Mouse (Mus musculus) lung, postnatal 0 days (tissue): Measurements from ENCODE around the gene Chst10. TPM values are rescaled to one million over a fixed set of nuclear protein-coding genes. Genes with fewer than 3 reads are reported as not detected.

Experiments used
- ATAC-seq: fragments of 200-750 bp; cut with Nextera tagmentation; 2 replicates; pipeline ENCODE4 v1.8.0; 2017; ENCODE audit warnings: moderate library complexity
- DNase-seq: peaks from one replicate; pipeline ENCODE4 v3.0.0-alpha.2; 2016; ENCODE audit warnings: low spot score
- H3K27ac ChIP-seq: fragments of 300-500 bp; sonication (generic); 2 replicates; pipeline ENCODE4 v1.5.1; 2014; ENCODE audit warnings: antibody characterized with exemption, mild to moderate bottlenecking, low read length, mixed read lengths
- H3K27me3 ChIP-seq: fragments of 300-500 bp; sonication (generic); replicated peaks from 2 replicates; pipeline ENCODE4 v1.6.1; 2014; ENCODE audit warnings: low read length, mixed read lengths; ENCODE audit not compliant: insufficient read depth
- H3K36me3 ChIP-seq: fragments of 300-500 bp; sonication (generic); 2 replicates; pipeline ENCODE4 v1.6.1; 2014; ENCODE audit warnings: low read length, mixed read lengths; ENCODE audit not compliant: insufficient read depth
- H3K4me1 ChIP-seq: fragments of 300-500 bp; sonication (generic); 2 replicates; pipeline ENCODE4 v1.6.1; 2014; ENCODE audit warnings: antibody characterized with exemption, low read depth, low read length, mixed read lengths; ENCODE audit not compliant: insufficient read depth
- H3K4me2 ChIP-seq: fragments of 300-500 bp; sonication (generic); replicated peaks from 2 replicates; pipeline ENCODE4 v1.6.1; 2014; ENCODE audit warnings: low read depth, mild to moderate bottlenecking, low read length, moderate library complexity, mixed read lengths
- H3K4me3 ChIP-seq: fragments of 300-500 bp; sonication (generic); 2 replicates; pipeline ENCODE4 v1.5.1; 2014; ENCODE audit warnings: low read depth, low read length
- H3K9ac ChIP-seq: fragments of 300-500 bp; sonication (generic); replicated peaks from 2 replicates; pipeline ENCODE4 v1.6.1; 2014; ENCODE audit warnings: low read depth, mild to moderate bottlenecking
- H3K9me3 ChIP-seq: fragments of 300-500 bp; sonication (generic); 2 replicates; pipeline ENCODE4 v1.6.1; 2016; ENCODE audit warnings: low read length, mixed read lengths
- CTCF ChIP-seq: IDR thresholded peaks from 2 replicates; pipeline ENCODE4 v1.5.1; 2016; ENCODE audit warnings: antibody characterized with exemption, mild to moderate bottlenecking
- EP300 ChIP-seq: IDR thresholded peaks from 2 replicates; pipeline ENCODE4 v1.6.1; 2016; ENCODE audit warnings: antibody characterized with exemption, mild to moderate bottlenecking, control low read depth
- WGBS: fragments of 180-500 bp; shearing (Covaris S2); extraction: QIAGEN DNeasy Blood & Tissue Kit; methylation state at CpG from one replicate; pipeline ENCODE4 v1.1.7; 2014; 5-methylcytosine and 5-hydroxymethylcytosine counted together
- polyA plus RNA-seq: library from polyadenylated mRNA; unstranded; fragments of >200 nt; fragmentation: Nextera tagmentation; extraction: Ambion mirVana; gene quantifications from 2 replicates; pipeline ENCODE4 v1.2.1, GENCODE M21; 2015

Gene Chst10
- polyA plus RNA-seq, 1 experiment from 2014 or later, result 0.29 TPM

DNA sequence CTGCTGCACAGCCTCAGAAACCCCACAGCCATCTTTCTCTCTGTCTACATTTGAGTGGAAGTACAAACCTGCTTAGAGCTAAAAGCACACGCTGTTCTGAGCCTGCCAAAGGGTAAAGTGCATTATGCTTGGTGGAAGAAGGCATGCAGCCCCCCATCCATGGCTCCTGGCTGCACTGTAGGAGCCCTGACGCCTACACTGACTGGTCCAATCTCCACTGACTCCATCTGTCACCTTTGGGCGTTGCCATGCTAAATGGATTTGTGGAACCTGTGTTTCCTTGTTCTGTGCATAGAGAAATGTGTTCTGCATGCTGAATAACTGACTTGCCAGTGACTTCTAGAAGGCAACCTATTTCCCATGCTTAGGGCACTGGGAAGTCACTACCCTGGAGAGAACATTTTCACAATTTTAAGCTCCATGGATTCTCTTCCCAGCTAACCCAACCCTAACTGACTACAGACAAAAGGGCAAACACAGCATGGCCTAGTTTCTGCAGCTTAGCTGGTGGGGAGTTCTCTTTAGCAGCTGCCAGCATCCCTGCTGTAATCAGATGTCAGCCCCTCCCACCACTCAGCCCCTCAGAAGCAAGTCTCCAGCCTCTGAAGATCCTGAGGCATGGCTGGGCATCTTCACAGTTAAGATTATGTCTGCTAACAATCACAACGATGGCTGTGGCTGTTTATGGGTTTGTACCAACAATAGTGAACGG, 21.1 kb downstream of the Chst10 start:
- no peak for TF ChIP-seq EP300
- no peak for TF ChIP-seq CTCF
- Histone ChIP-seq H3K36me3 (no peaks in the 10 kb centered on the region), H3K9ac (no peak overlapping the region), H3K9me3 (no peaks in the 10 kb centered on the region), H3K4me2 (no peak overlapping the region), H3K4me3 (no peak overlapping the region), H3K27ac (no peak overlapping the region), H3K27me3 (no peaks in the 10 kb centered on the region), H3K4me1 (no peaks in the 10 kb centered on the region)
- ATAC-seq (no peak), DNase-seq (no peak)
- 47% methylated on average over 5 of the region's 5 CpGs for WGBS

DNA sequence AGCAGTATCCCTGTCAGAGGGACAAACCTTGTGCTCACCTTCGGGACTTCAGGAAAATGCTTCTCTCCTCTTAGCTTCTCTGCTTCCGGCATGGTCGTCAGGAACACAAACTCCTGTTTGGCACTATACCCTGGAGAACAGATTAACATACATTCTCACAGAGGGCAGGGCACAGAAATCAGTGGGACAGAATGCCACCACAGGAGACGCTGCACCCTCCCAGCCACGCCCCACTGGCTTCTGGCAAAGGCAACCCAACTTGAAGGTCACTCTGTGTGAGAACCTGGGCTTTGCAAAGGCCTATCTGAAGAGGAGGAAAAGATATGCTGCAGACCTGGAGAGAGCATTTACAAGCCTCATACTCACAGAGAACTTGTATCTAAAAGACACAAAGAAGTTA, 24.1 kb downstream of the Chst10 start:
- ATAC-seq, result no peak
- H3K9ac ChIP-seq, result no peak overlapping the region
- no peaks in the 10 kb centered on the region for H3K9me3 ChIP-seq
- no peak overlapping the region for H3K4me2 ChIP-seq
- no peak overlapping the region for H3K4me3 ChIP-seq
- H3K4me1 ChIP-seq, result no peaks in the 10 kb centered on the region
- no peak overlapping the region for H3K27ac ChIP-seq
- no peak for TF ChIP-seq CTCF
- no peak for TF ChIP-seq EP300
- no peak for DNase-seq
- 63% methylated on average over 5 of the region's 5 CpGs for WGBS
- H3K36me3 ChIP-seq, result no peaks in the 10 kb centered on the region
- no peaks in the 10 kb centered on the region for H3K27me3 ChIP-seq

DNA sequence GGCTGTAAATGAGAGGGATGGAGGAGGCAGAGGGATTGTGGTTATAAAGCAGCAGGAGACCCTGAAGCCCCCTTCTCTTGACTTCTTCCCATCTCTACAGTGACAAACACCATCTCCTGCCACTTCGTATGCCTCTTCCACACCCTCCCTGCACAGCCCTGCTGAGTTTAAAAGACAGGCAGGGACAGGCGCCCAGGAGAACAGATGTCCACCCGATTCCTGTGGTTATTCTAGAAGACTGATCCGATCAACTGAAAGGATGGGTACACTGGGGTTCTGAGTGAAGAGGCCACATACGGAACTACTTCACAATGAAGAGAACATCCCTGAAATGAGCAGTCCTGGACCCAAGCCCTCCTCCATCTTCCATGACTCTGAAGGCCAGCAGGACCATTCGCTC, 26.1 kb downstream of the Chst10 start:
- no peak overlapping the region for H3K4me3 ChIP-seq
- no peak for TF ChIP-seq EP300
- no peak for TF ChIP-seq CTCF
- ATAC-seq (no peak), DNase-seq (no peak)
- H3K9ac ChIP-seq, result no peak overlapping the region
- no peak overlapping the region for H3K4me2 ChIP-seq
- no peaks in the 10 kb centered on the region for H3K9me3 ChIP-seq
- no peak overlapping the region for H3K27ac ChIP-seq
- no peaks in the 10 kb centered on the region for H3K27me3 ChIP-seq
- no peaks in the 10 kb centered on the region for H3K4me1 ChIP-seq
- H3K36me3 ChIP-seq, result no peaks in the 10 kb centered on the region
- 85% methylated on average over 6 of the region's 6 CpGs for WGBS

DNA sequence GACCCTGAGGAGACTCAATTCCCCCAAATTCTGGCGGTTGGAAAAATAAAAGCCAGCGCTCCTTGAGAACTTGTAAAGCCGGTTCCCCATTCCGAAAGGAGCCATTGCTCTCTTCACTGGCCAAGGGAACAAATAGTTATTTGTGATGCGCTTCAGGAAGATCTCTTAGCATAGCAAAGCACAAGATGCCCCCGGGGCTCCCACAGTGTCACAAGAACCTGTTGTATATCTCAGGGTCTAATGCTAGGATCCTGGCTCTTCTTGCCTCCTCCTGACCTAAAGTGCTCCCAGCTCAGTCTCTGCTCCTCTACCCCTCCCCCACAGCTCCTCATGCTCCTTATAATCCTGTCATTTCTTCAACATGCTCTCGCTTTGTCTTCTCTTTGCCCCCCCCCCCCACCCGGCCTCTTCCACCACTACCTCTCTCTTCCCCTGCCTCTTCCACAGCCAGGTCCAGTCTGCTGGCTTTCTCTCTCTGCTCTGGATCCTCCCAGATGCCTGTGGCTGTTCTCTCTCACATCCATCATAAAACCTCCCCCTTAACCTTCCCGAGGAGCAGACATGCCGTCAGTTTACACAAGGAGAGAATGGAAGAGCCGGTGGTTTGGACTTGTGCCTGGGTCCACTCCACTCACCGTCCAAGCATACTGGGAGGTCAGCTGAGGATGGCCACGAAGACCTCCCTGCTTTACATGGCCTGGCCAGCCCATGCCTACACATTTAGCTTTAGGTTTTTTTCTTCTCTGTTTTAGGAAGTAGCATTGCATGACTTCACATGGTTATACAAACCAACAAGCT, 28.4 kb downstream of the Chst10 start:
- H3K9ac ChIP-seq, result no peak overlapping the region
- TF ChIP-seq CTCF (no peak), EP300 (no peak)

DNA sequence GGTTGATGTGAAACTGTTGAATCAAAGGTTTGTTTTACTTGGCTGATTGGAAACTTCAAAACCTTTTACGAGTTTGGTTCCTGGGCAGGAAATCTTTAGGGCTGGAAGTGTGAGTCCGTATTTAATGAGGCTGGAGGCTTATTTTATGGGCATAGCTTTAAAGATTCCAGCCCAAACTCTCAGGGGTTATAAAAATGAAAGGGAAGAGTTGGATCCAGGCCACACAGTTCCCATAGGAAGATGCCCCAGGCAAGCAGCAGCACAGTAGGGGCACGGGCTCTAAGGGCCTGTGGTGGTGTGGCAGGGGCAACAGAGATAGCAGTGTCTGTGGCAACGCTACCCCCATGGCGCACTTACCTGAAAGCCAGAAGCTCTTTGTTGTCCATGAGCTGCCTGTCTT, 31.7 kb downstream of the Chst10 start:
- no peaks in the 10 kb centered on the region for H3K4me1 ChIP-seq
- 87% methylated on average over 5 of the region's 5 CpGs for WGBS
- DNase-seq, result no peak
- H3K27ac ChIP-seq, result no peak overlapping the region
- no peak for ATAC-seq
- H3K36me3 ChIP-seq, result no peaks in the 10 kb centered on the region
- no peaks in the 10 kb centered on the region for H3K27me3 ChIP-seq
- TF ChIP-seq EP300 (no peak), CTCF (no peak)
- no peak overlapping the region for H3K4me3 ChIP-seq
- H3K9ac ChIP-seq, result no peak overlapping the region
- no peaks in the 10 kb centered on the region for H3K9me3 ChIP-seq
- H3K4me2 ChIP-seq, result no peak overlapping the region

More for the DNA sequence above, 28.4 kb downstream of the Chst10 start:
- H3K4me1 ChIP-seq, result no peaks in the 10 kb centered on the region
- no peaks in the 10 kb centered on the region for H3K36me3 ChIP-seq
- no peak overlapping the region for H3K27ac ChIP-seq
- H3K4me3 ChIP-seq, result no peak overlapping the region
- no peak overlapping the region for H3K4me2 ChIP-seq
- no peaks in the 10 kb centered on the region for H3K27me3 ChIP-seq
- H3K9me3 ChIP-seq, result no peaks in the 10 kb centered on the region
- WGBS, result 42% methylated on average over 13 of the region's 13 CpGs
- ATAC-seq (no peak), DNase-seq (no peak)

DNA sequence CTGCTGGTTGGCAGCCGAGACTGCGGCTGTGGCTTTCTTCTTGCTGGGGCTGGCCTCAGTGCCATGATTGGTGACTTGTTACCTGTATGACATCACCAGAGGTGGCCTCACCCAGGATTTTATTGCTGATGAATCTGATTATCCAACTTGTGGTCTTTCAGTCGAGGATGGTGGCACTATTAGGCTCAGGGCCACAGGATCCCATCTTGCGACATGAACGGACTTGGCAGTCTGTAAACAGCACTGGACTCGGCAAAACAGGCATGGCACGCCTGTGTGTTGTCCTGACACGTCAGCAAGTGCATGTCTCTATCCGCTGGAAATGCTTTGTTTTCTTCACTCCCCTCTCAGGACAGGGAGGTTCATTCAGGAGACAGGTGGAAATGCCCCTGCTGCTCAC, 33.6 kb downstream of the Chst10 start:
- Histone ChIP-seq H3K9ac (no peak overlapping the region), H3K4me1 (no peaks in the 10 kb centered on the region), H3K4me2 (no peak overlapping the region), H3K27ac (no peak overlapping the region), H3K27me3 (no peaks in the 10 kb centered on the region), H3K36me3 (no peaks in the 10 kb centered on the region), H3K4me3 (no peak overlapping the region), H3K9me3 (no peaks in the 10 kb centered on the region)
- ATAC-seq (no peak), DNase-seq (no peak)
- TF ChIP-seq CTCF, result no peak
- TF ChIP-seq EP300, result no peak
- 76% methylated on average over 9 of the region's 9 CpGs for WGBS
